Mouse (Mus musculus): ENCODE data around the gene Gm20388.

DNA sequence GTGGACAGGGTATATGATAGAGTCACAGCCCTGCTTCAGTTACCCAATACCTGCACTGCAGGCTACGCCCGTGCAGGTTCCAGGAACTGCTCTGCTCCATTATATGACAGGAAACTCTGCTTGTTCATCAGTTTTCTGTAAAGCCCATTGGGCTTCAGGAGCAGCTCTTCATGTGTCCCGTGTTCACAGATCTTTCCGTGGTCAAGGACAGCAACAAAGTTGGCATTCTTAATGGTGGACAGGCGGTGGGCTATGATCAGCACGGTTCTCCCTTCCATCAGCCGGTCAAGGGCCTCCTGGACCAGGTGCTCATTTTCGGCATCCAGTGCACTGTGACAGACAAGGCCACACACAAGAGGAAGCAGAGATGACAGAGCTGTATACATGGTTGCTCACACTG, 4043.6 kb downstream of the Gm20388 start:
- no peak for TF ChIP-seq CTCF (IDR thresholded peaks at IDR 0.05; ENCODE audit: low read depth)
- TF ChIP-seq EP300 (IDR thresholded peaks at IDR 0.05; ENCODE audit: low read depth): no peak

Data from liver, embryonic 14.5 days (tissue).